Mouse (Mus musculus) brain, embryonic 14.5 days (tissue): Measurements from ENCODE around the gene A730015C16Rik.

Experiments used
- CTCF ChIP-seq: fragments of 200-500 bp; IDR thresholded peaks from 2 replicates; pipeline ENCODE4 v1.5.1; 2012; ENCODE audit warnings: inconsistent platforms, mild to moderate bottlenecking, moderate library complexity, borderline replicate concordance; ENCODE audit not compliant: insufficient read depth, insufficient read length; ENCODE audit errors: extremely low read depth
- POLR2A ChIP-seq: fragments of 200-500 bp; IDR thresholded peaks from 2 replicates; pipeline ENCODE4 v1.6.1; 2012; ENCODE audit warnings: mild to moderate bottlenecking, inconsistent platforms, borderline replicate concordance; ENCODE audit not compliant: poor library complexity, insufficient read depth, insufficient read length, severe bottlenecking; ENCODE audit errors: extremely low read depth

DNA sequence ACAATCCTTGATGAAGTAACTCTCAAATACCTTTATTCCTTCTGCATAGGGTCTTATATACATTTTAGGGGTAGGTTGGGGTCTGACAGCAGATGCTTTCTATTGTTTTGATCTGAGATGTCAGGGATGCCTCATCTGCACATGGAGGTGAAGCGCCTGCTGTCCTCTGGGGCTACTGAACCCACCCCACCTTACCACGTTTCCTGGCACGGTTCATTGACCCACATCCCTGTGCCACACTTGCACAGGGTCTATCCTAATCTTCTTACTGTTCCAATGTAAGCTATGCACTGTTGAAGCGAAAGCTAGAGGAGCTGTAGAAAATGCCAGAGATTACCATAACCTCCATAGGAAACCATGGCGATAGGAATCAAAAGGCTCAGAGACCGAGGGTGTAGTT lies 36.9 kb downstream of the A730015C16Rik start:
- TF ChIP-seq POLR2A, result no peak
- no peak for TF ChIP-seq CTCF
